In genomic region chr14:18330789-18331692, GRCm38 (mm10) we compare ENCODE assay signal across 8 mouse cellular contexts. TPM values are rescaled to one million over a fixed set of nuclear protein-coding genes. Genes with fewer than 3 reads are reported as not detected.
DNase-seq lines count a peak whose midpoint lies in the region; ATAC-seq and TF ChIP-seq lines count a peak whose summit lies in the region.

No protein-coding gene starts in this region.

- no peak for TF ChIP-seq POLR2A in cortical plate, adult 2 months (IDR thresholded peaks at IDR 0.05; ENCODE audit: extremely low read depth, insufficient read depth, low read length)

- no peaks in the 10 kb centered on the region for H3K27me3 ChIP-seq in intestine, postnatal 0 days (replicated peaks; ENCODE audit: control insufficient read depth, insufficient read depth, low read length)
- H3K27me3 ChIP-seq in liver, embryonic 11.5 days (replicated peaks; ENCODE audit: control insufficient read depth, insufficient read depth, low read length) = no peaks in the 10 kb centered on the region
- H3K27me3 ChIP-seq in stomach, embryonic 14.5 days (ENCODE audit: control insufficient read depth, insufficient read depth, low read length) = no peaks in the 10 kb centered on the region

- H3K27ac ChIP-seq in cortical plate, adult 2 months (ENCODE audit: insufficient read depth, low read length) = peak overlapping the region; percentile 2
- H3K27ac ChIP-seq in intestine, postnatal 0 days (ENCODE audit: low read depth, low read length) = peak overlapping the region; percentile 81
- H3K27ac ChIP-seq in liver, embryonic 11.5 days (ENCODE audit: low read depth, low read length) = peak overlapping the region; percentile 66
- peak overlapping the region; percentile 81 for H3K27ac ChIP-seq in stomach, embryonic 14.5 days (ENCODE audit: low read length)

- peak overlapping the region; percentile 89 for H3K9ac ChIP-seq in intestine, postnatal 0 days (ENCODE audit: low read depth, low read length)
- peak overlapping the region; percentile 97 for H3K9ac ChIP-seq in liver, embryonic 11.5 days (ENCODE audit: low read depth, low read length)
- H3K9ac ChIP-seq in stomach, embryonic 14.5 days (replicated peaks; ENCODE audit: low read depth, low read length) = peak overlapping the region; percentile 98

- peak overlapping the region; percentile 56 for H3K4me3 ChIP-seq in cortical plate, adult 2 months (ENCODE audit: insufficient read depth, low read length)
- peak overlapping the region; percentile 69 for H3K4me3 ChIP-seq in intestine, postnatal 0 days (ENCODE audit: low read depth, low read length)
- H3K4me3 ChIP-seq in liver, embryonic 11.5 days (ENCODE audit: low read depth, low read length) = peak overlapping the region; percentile 95
- H3K4me3 ChIP-seq in stomach, embryonic 14.5 days (ENCODE audit: low read depth, low read length) = peak overlapping the region; percentile 85

- whole genome bisulfite sequencing in intestine, postnatal 0 days = under 1% methylated on average over 73 of the region's 99 CpGs
- WGBS in liver, embryonic 11.5 days = under 1% methylated on average over 80 of the region's 99 CpGs
- under 1% methylated on average over 48 of the region's 99 CpGs for WGBS in stomach, embryonic 14.5 days

- peak; percentile 41 for ATAC-seq in intestine, postnatal 0 days
- peak; percentile 67 for ATAC-seq in liver, embryonic 11.5 days (replicated peaks; ENCODE audit: low FRiP score)
- ATAC-seq in monocyte, adult 5-6 weeks (replicated peaks; ENCODE audit: insufficient number of reproducible peaks, low FRiP score, low TSS enrichment, poor library complexity, severe bottlenecking) = peak; percentile 29; the same call in 1 of the 2 replicates
- ATAC-seq in stomach, embryonic 14.5 days (ENCODE audit: insufficient number of reproducible peaks, insufficient read depth, low FRiP score, low read depth) = peak; percentile 68

- TF ChIP-seq CTCF in cortical plate, adult 2 months (IDR thresholded peaks at IDR 0.05; ENCODE audit: extremely low read depth, insufficient read depth, low read length) = no peak
- TF ChIP-seq CTCF in intestine, postnatal 0 days (IDR thresholded peaks at IDR 0.05; ENCODE audit: low read depth) = no peak

- H3K4me1 ChIP-seq in cortical plate, adult 2 months (ENCODE audit: control insufficient read depth, insufficient read depth, low read length) = peaks cover 3% of the 10 kb centered on the region
- H3K4me1 ChIP-seq in intestine, postnatal 0 days (replicated peaks; ENCODE audit: control insufficient read depth, insufficient read depth, low read length) = 0 out of 2 replicates have a peak, but pooled peaks cover 4% of the 10 kb centered on the region
- H3K4me1 ChIP-seq in liver, embryonic 11.5 days (replicated peaks; ENCODE audit: control insufficient read depth, insufficient read depth, low read length) = peaks cover 13% of the 10 kb centered on the region
- H3K4me1 ChIP-seq in stomach, embryonic 14.5 days (ENCODE audit: control insufficient read depth, insufficient read depth, low read length) = peaks cover 16% of the 10 kb centered on the region

- peak overlapping the region; percentile 83 for H3K4me2 ChIP-seq in intestine, postnatal 0 days (replicated peaks; ENCODE audit: low read depth)
- peak overlapping the region; percentile 72 for H3K4me2 ChIP-seq in liver, embryonic 11.5 days
- H3K4me2 ChIP-seq in stomach, embryonic 14.5 days (replicated peaks; ENCODE audit: low read depth, low read length) = peak overlapping the region; percentile 65

- DNase-seq in left cerebral cortex, adult 18-20 months (ENCODE audit: low spot score in 2 of 2) = peak; percentile 27 to 39
- DNase-seq in left cerebral cortex, adult 11 months (ENCODE audit: low spot score) = no peak
- peak; percentile 26 to 58 for DNase-seq in gastrocnemius, postnatal 4 days (ENCODE audit: low spot score in 2 of 2)
- DNase-seq in liver, embryonic 11.5 days (ENCODE audit: low spot score) = peak; percentile 60

- H3K9me3 ChIP-seq in intestine, postnatal 0 days (ENCODE audit: control insufficient read depth) = no peaks in the 10 kb centered on the region
- H3K9me3 ChIP-seq in liver, embryonic 11.5 days (ENCODE audit: control insufficient read depth, low read length) = no peaks in the 10 kb centered on the region
- H3K9me3 ChIP-seq in stomach, embryonic 14.5 days (ENCODE audit: control insufficient read depth, low read depth, low read length) = no peaks in the 10 kb centered on the region

- H3K36me3 ChIP-seq in intestine, postnatal 0 days (ENCODE audit: control insufficient read depth, insufficient read depth) = no peaks in the 10 kb centered on the region
- no peaks in the 10 kb centered on the region for H3K36me3 ChIP-seq in liver, embryonic 11.5 days (ENCODE audit: control insufficient read depth, insufficient read depth, low read length)
- peaks cover 3% of the 10 kb centered on the region; the same call in 1 of the 2 replicates for H3K36me3 ChIP-seq in stomach, embryonic 14.5 days (ENCODE audit: control insufficient read depth, insufficient read depth, low read length)

RNA-seq across cellular contexts. Expression of gene Ube2e1, which starts 0.6 kb away (rescaled TPM):
- total RNA-seq in left cerebral cortex, adult 18-20 months (2021) = 100 to 1,000 TPM; 112 to 122 TPM
- polyA plus RNA-seq in cortical plate, adult 2 months (2012; rRNA removed) = 103 and 111 TPM in 2 replicates
- 100 to 1,000 TPM in 1 of 2 experiments, 10 to 100 TPM in 1; 96.6 to 102 TPM for total RNA-seq in gastrocnemius, postnatal 4 days (2021)
- polyA plus RNA-seq in intestine, postnatal 0 days (2015; fragmentation: Nextera tagmentation; extraction: Ambion mirVana) = 72.3 and 74.5 TPM in 2 replicates
- polyA plus RNA-seq in liver, embryonic 11.5 days (2014; fragmentation: Nextera tagmentation; extraction: Ambion mirVana) = 38.8 and 41.1 TPM in 2 replicates
- total RNA-seq in monocyte, adult 5-6 weeks (2017) = 44.2 to 61.0 TPM (median 50.6 TPM) in 3 replicates
- 53.7 and 54.3 TPM in 2 replicates for polyA plus RNA-seq in stomach, embryonic 14.5 days (2014; fragmentation: Nextera tagmentation; extraction: Ambion mirVana)

RNA-seq across cellular contexts. Expression of gene Rpl15, which starts 59.9 kb away (rescaled TPM):
- 100 to 1,000 TPM; 374 to 415 TPM for total RNA-seq in left cerebral cortex, adult 18-20 months (2021)
- polyA plus RNA-seq in cortical plate, adult 2 months (2012; rRNA removed) = 324 and 336 TPM in 2 replicates
- 1,000 to 10,000 TPM; 1,118 to 1,258 TPM for total RNA-seq in gastrocnemius, postnatal 4 days (2021)
- polyA plus RNA-seq in intestine, postnatal 0 days (2015; fragmentation: Nextera tagmentation; extraction: Ambion mirVana) = 262 and 264 TPM in 2 replicates
- polyA plus RNA-seq in liver, embryonic 11.5 days (2014; fragmentation: Nextera tagmentation; extraction: Ambion mirVana) = 546 and 598 TPM in 2 replicates
- 1,060 to 1,259 TPM (median 1,134 TPM) in 3 replicates for total RNA-seq in monocyte, adult 5-6 weeks (2017)
- 520 and 544 TPM in 2 replicates for polyA plus RNA-seq in stomach, embryonic 14.5 days (2014; fragmentation: Nextera tagmentation; extraction: Ambion mirVana)

Comparison
In these comparisons a context has a peak if more than half of its experiments do, and no peak if none do; other contexts are left out.
1. H3K27ac ChIP-seq: peak in every context shown above with its lines; median percentile 81 in intestine, postnatal 0 days; 81 in stomach, embryonic 14.5 days; 66 in liver, embryonic 11.5 days; 2 in cortical plate, adult 2 months.